Mouse (Mus musculus): ENCODE measurements around the gene Crtap. TPM values are rescaled to one million over a fixed set of nuclear protein-coding genes. Genes with fewer than 3 reads are reported as not detected.
A peak's percentile ranks its signal among the peaks of the same experiment; 100 is the strongest.

The Crtap gene
- total and polyA plus RNA-seq, 3 experiments: 17.8 to 27.7 (median 19.2) TPM

GRCm38 (mm10) chr9:114421045-114421444 lies 30.6 kb upstream of the Crtap start:
- peaks cover 8% of the 10 kb centered on the region for H3K9me3 ChIP-seq (replicated peaks; ENCODE audit: low read length)
- H3K36me3 ChIP-seq (replicated peaks in 1 of 2; ENCODE audit: control insufficient read depth in 1 of 2, insufficient read depth in 1 of 2, low read length in 1 of 2): peaks cover 36 to 64% of the 10 kb centered on the region in 2 experiments
- no peak overlapping the region for H3K9ac ChIP-seq (ENCODE audit: insufficient read depth, low read depth)
- no peaks in the 10 kb centered on the region for H3K79me2 ChIP-seq (replicated peaks; ENCODE audit: control insufficient read depth, extremely low read depth, insufficient read depth, poor library complexity, severe bottlenecking)
- H3K4me1 ChIP-seq (ENCODE audit: control insufficient read depth in 1 of 2, insufficient read depth in 2 of 2): peaks cover 0 to 13% of the 10 kb centered on the region in 2 experiments; a peak in 2 of 4 replicates
- dilution Hi-C loops (cut with MboI; ENCODE audit: extremely low pct_ligation_motif_present, extremely low pct_unique_long_range_greater_than_20kb, low sequenced_read_pairs) (no loop called here), in situ Hi-C loops (cut with MboI; ENCODE audit: low pct_ligation_motif_present, low pct_unique_long_range_greater_than_20kb, low sequenced_read_pairs) (no loop called here)
- DNase-seq (ENCODE audit: extremely low read depth): no peak
- H3K4me2 ChIP-seq (ENCODE audit: insufficient read depth, low read depth, poor library complexity, severe bottlenecking): no peak overlapping the region
- TF ChIP-seq USF1 (IDR thresholded peaks at IDR 0.05; ENCODE audit: low read depth, low read length) (no peak), CTCF (conservative IDR thresholded peaks at IDR 0.05 in 1 of 2, IDR thresholded peaks at IDR 0.05 in 1 of 2; ENCODE audit: low read depth in 2 of 2, low read length in 2 of 2) (peak in 1 of 2 experiments; percentile 34; a peak in 3 of 4 replicates), NRF1 (IDR thresholded peaks at IDR 0.05; ENCODE audit: low read depth, low read length) (no peak), RAD21 (IDR thresholded peaks at IDR 0.05; ENCODE audit: low read depth, low read length) (no peak), MAFK (IDR thresholded peaks at IDR 0.05; ENCODE audit: insufficient replicate concordance, low read length) (peak; percentile 43; the same call in 1 of the 2 replicates)
- H3K4me3 ChIP-seq (replicated peaks in 1 of 3; ENCODE audit: low read depth in 2 of 3, low read length in 2 of 3, poor library complexity in 1 of 3): no peak overlapping the region
- H3K27ac ChIP-seq (ENCODE audit: insufficient read depth, low read depth): no peak overlapping the region
- no peaks in the 10 kb centered on the region for H3K27me3 ChIP-seq (replicated peaks)

DNA sequence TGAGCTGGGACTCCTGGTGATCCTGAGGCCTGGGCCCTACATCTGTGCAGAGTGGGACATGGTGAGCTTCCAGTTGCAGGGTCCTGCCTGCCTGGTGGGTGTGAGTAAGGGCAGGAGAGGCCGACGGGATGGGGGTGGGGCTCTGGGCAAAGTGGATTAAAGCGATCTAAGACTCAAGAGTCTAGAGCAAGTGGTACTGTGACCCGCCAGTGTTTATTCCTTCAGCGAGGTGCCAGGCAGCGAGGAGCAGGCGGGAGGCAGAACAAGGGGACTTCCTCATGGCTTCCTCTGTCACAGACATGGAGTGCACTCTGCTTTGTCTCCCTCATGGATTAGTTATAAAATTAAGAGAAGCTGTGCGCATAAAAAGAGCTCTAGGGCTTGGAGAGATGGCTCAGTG lies 30.0 kb upstream of the Crtap start:
- no peak overlapping the region for H3K27ac ChIP-seq (ENCODE audit: insufficient read depth, low read depth)
- no peak for TF ChIP-seq RCOR1 (conservative IDR thresholded peaks at IDR 0.05; ENCODE audit: low read depth, low read length)
- no peak for TF ChIP-seq GABPA (IDR thresholded peaks at IDR 0.05; ENCODE audit: insufficient replicate concordance, low read depth, low read length)
- no peak for TF ChIP-seq IRF4 (IDR thresholded peaks at IDR 0.05; ENCODE audit: low read depth, low read length)
- no peak for TF ChIP-seq HCFC1 (IDR thresholded peaks at IDR 0.05; ENCODE audit: low read depth, low read length)
- no peak for TF ChIP-seq PAX5 (IDR thresholded peaks at IDR 0.05; ENCODE audit: low read length)
- TF ChIP-seq ZMIZ1 (IDR thresholded peaks at IDR 0.05; ENCODE audit: low read depth, low read length): no peak
- TF ChIP-seq MYC (IDR thresholded peaks at IDR 0.05; ENCODE audit: low read depth, low read length): no peak
- no peak for TF ChIP-seq USF1 (IDR thresholded peaks at IDR 0.05; ENCODE audit: low read depth, low read length)
- TF ChIP-seq NRF1 (IDR thresholded peaks at IDR 0.05; ENCODE audit: low read depth, low read length): no peak
- no peak for TF ChIP-seq TBP (conservative IDR thresholded peaks at IDR 0.05; ENCODE audit: low read depth, low read length)
- TF ChIP-seq POLR2AphosphoS2 (IDR thresholded peaks at IDR 0.05; ENCODE audit: low read depth, low read length): no peak
- no peak for TF ChIP-seq KAT2A (IDR thresholded peaks at IDR 0.05; ENCODE audit: insufficient replicate concordance, low read length)
- TF ChIP-seq BHLHE40 (IDR thresholded peaks at IDR 0.05; ENCODE audit: low read depth, low read length): no peak
- peaks cover 3% of the 10 kb centered on the region for H3K9me3 ChIP-seq (replicated peaks; ENCODE audit: low read length)
- no peak overlapping the region for H3K4me2 ChIP-seq (ENCODE audit: insufficient read depth, low read depth, poor library complexity, severe bottlenecking)
- no peaks in the 10 kb centered on the region for H3K79me2 ChIP-seq (replicated peaks; ENCODE audit: control insufficient read depth, extremely low read depth, insufficient read depth, poor library complexity, severe bottlenecking)
- H3K9ac ChIP-seq (ENCODE audit: insufficient read depth, low read depth): no peak overlapping the region
- in situ Hi-C loops (cut with MboI; ENCODE audit: low pct_ligation_motif_present, low pct_unique_long_range_greater_than_20kb, low sequenced_read_pairs) (no loop called here), dilution Hi-C loops (cut with MboI; ENCODE audit: extremely low pct_ligation_motif_present, extremely low pct_unique_long_range_greater_than_20kb, low sequenced_read_pairs) (no loop called here)
- no peak for DNase-seq (ENCODE audit: extremely low read depth)
- peaks cover 30 to 58% of the 10 kb centered on the region in 2 experiments for H3K36me3 ChIP-seq (replicated peaks in 1 of 2; ENCODE audit: control insufficient read depth in 1 of 2, insufficient read depth in 1 of 2, low read length in 1 of 2)
- H3K4me3 ChIP-seq (replicated peaks in 1 of 3; ENCODE audit: low read depth in 2 of 3, low read length in 2 of 3, poor library complexity in 1 of 3): no peak overlapping the region
- H3K4me1 ChIP-seq (ENCODE audit: control insufficient read depth in 1 of 2, insufficient read depth in 2 of 2): peaks cover 0 to 13% of the 10 kb centered on the region in 2 experiments; a peak in 2 of 4 replicates
- H3K27me3 ChIP-seq (replicated peaks): no peaks in the 10 kb centered on the region
